Mouse (Mus musculus): ENCODE data around the gene Zfp277. TPM values are rescaled to one million over a fixed set of nuclear protein-coding genes. Genes with fewer than 3 reads are reported as not detected.

The Zfp277 gene
- total and polyA plus RNA-seq, 2 experiments from 2014 or later, result 22.9 to 29.9 TPM

- DNase-seq (ENCODE audit: low spot score) (no peak), ATAC-seq (ENCODE audit: low FRiP score) (no peak)
- Histone ChIP-seq H3K27ac (ENCODE audit: low read depth, low read length) (no peak overlapping the region), H3K4me3 (ENCODE audit: low read depth, low read length) (no peak overlapping the region), H3K4me1 (ENCODE audit: insufficient read depth, low read length) (no peaks in the 10 kb centered on the region), H3K36me3 (ENCODE audit: insufficient read depth, low read length) (no peaks in the 10 kb centered on the region), H3K27me3 (ENCODE audit: insufficient read depth, low read length) (no peaks in the 10 kb centered on the region), H3K9ac (replicated peaks; ENCODE audit: low read length, poor library complexity, severe bottlenecking) (no peak overlapping the region), H3K9me3 (ENCODE audit: low read length) (no peaks in the 10 kb centered on the region), H3K4me2 (ENCODE audit: low read depth, low read length, poor library complexity, severe bottlenecking) (no peak overlapping the region)
- TF ChIP-seq CTCF (IDR thresholded peaks at IDR 0.05), result no peak
- whole genome bisulfite sequencing, result 93% methylated on average over 4 of the region's 4 CpGs
These were observed 172.4 kb downstream of the Zfp277 start for GRCm38 (mm10) chr12:40273339-40273738.

DNA sequence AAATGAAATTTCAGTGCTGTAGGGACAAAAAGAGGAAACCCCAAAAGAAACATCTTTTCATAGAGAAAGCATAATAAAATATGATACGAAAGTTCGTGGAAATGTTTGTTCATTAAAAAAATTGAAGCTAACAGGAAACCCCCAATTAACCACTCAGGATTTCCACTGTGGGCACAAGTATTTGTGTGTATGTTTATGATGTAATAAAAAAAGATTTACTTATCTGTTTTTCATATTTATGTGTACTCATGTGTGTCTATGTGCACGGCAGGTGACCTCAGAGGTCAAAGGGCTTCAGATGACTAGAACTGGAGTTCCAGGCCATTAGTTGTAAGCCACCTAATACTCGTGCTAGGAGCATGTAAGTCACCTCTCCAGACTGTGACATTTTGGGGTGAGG is 173.0 kb downstream of the Zfp277 start:
- no peak overlapping the region for H3K4me2 ChIP-seq (ENCODE audit: low read depth, low read length, poor library complexity, severe bottlenecking)
- H3K27me3 ChIP-seq (ENCODE audit: insufficient read depth, low read length), result no peaks in the 10 kb centered on the region
- H3K9me3 ChIP-seq (ENCODE audit: low read length), result no peaks in the 10 kb centered on the region
- H3K27ac ChIP-seq (ENCODE audit: low read depth, low read length), result no peak overlapping the region
- WGBS, result 84% methylated on average over 4 of the region's 4 CpGs
- no peaks in the 10 kb centered on the region for H3K4me1 ChIP-seq (ENCODE audit: insufficient read depth, low read length)
- no peaks in the 10 kb centered on the region for H3K36me3 ChIP-seq (ENCODE audit: insufficient read depth, low read length)
- no peak overlapping the region for H3K9ac ChIP-seq (replicated peaks; ENCODE audit: low read length, poor library complexity, severe bottlenecking)
- DNase-seq (ENCODE audit: low spot score), result no peak
- TF ChIP-seq CTCF (IDR thresholded peaks at IDR 0.05), result no peak
- ATAC-seq (ENCODE audit: low FRiP score), result no peak
- H3K4me3 ChIP-seq (ENCODE audit: low read depth, low read length), result no peak overlapping the region

- Histone ChIP-seq H3K27me3 (ENCODE audit: insufficient read depth, low read length) (no peaks in the 10 kb centered on the region), H3K4me1 (ENCODE audit: insufficient read depth, low read length) (no peaks in the 10 kb centered on the region), H3K27ac (ENCODE audit: low read depth, low read length) (no peak overlapping the region), H3K9me3 (ENCODE audit: low read length) (no peaks in the 10 kb centered on the region), H3K36me3 (ENCODE audit: insufficient read depth, low read length) (no peaks in the 10 kb centered on the region), H3K9ac (replicated peaks; ENCODE audit: low read length, poor library complexity, severe bottlenecking) (no peak overlapping the region), H3K4me2 (ENCODE audit: low read depth, low read length, poor library complexity, severe bottlenecking) (no peak overlapping the region), H3K4me3 (ENCODE audit: low read depth, low read length) (no peak overlapping the region)
- WGBS, result 78% methylated on average over 2 of the region's 2 CpGs
- no peak for ATAC-seq (ENCODE audit: low FRiP score)
- no peak for TF ChIP-seq CTCF (IDR thresholded peaks at IDR 0.05)
- no peak for DNase-seq (ENCODE audit: low spot score)
These were observed 177.4 kb downstream of the Zfp277 start for GRCm38 (mm10) chr12:40268313-40268712.

Other genes starting within 250 kb of the Zfp277 start
- gene Lsmem1, start 246.4 kb downstream of the Zfp277 start, total RNA-seq (2014; rRNA removed), result 0.19 TPM in 1 of 2 replicates, not detected in the other
- not detected in 2 replicates for gene Lsmem1, start 246.4 kb downstream of the Zfp277 start, polyA plus RNA-seq (2015; fragmentation: Nextera tagmentation; extraction: Ambion mirVana)
- 54.0 and 89.3 TPM in 2 replicates for gene Ifrd1, start 197.4 kb downstream of the Zfp277 start, total RNA-seq (2014; rRNA removed)
- 124 and 133 TPM in 2 replicates for gene Ifrd1, start 197.4 kb downstream of the Zfp277 start, polyA plus RNA-seq (2015; fragmentation: Nextera tagmentation; extraction: Ambion mirVana)
- gene Dock4, start 50 bp upstream of the Zfp277 start, total RNA-seq (2014; rRNA removed), result 28.6 and 38.7 TPM in 2 replicates
- gene Dock4, start 50 bp upstream of the Zfp277 start, polyA plus RNA-seq (2015; fragmentation: Nextera tagmentation; extraction: Ambion mirVana), result 12.3 and 15.5 TPM in 2 replicates